Mouse (Mus musculus) heart, embryonic 14.5 days (tissue): Measurements from ENCODE around the gene Olfr1393. TPM values are rescaled to one million over a fixed set of nuclear protein-coding genes. Genes with fewer than 3 reads are reported as not detected.

ENCODE experiments used
- ATAC-seq: fragments of 200-750 bp; cut with Nextera tagmentation; 2 replicates; pipeline ENCODE4 v1.8.0; 2017; ENCODE audit warnings: low read depth, moderate TSS enrichment; ENCODE audit not compliant: insufficient number of reproducible peaks, insufficient read depth, low FRiP score
- H3K27ac ChIP-seq, 2 experiments: fragments of 200-500 bp in 1 of 2; fragments of 300-500 bp in 1 of 2; sonication (generic) in 1 of 2; replicated peaks in 1 of 2; 2 replicates each; pipeline ENCODE4 v1.5.1; 2012 to 2014; ENCODE audit warnings: low read depth in 2 of 2, low read length in 2 of 2, control low read depth in 1 of 2, mild to moderate bottlenecking in 1 of 2, mixed read lengths in 1 of 2; ENCODE audit not compliant: control insufficient read depth in 1 of 2, insufficient read depth in 1 of 2
- H3K27me3 ChIP-seq: fragments of 300-500 bp; sonication (generic); 2 replicates; pipeline ENCODE4 v1.6.1; 2014; ENCODE audit warnings: mild to moderate bottlenecking, low read length, control low read depth; ENCODE audit not compliant: control insufficient read depth, insufficient read depth
- H3K36me3 ChIP-seq: fragments of 300-500 bp; sonication (generic); 2 replicates; pipeline ENCODE4 v1.6.1; 2014; ENCODE audit warnings: mild to moderate bottlenecking, control low read depth, low read length, mixed read lengths; ENCODE audit not compliant: control insufficient read depth, insufficient read depth
- H3K4me1 ChIP-seq, 2 experiments: fragments of 200-500 bp in 1 of 2; fragments of 300-500 bp in 1 of 2; sonication (generic) in 1 of 2; 2 replicates each; pipeline ENCODE4 v1.6.1; 2012 to 2014; ENCODE audit warnings: low read length in 2 of 2, control low read depth in 1 of 2, mixed read lengths in 1 of 2; ENCODE audit not compliant: control insufficient read depth in 2 of 2, insufficient read depth in 2 of 2
- H3K4me2 ChIP-seq: fragments of 300-500 bp; sonication (generic); 2 replicates; pipeline ENCODE4 v1.6.1; 2014; ENCODE audit warnings: mild to moderate bottlenecking, low read length
- H3K4me3 ChIP-seq, 2 experiments: fragments of 200-500 bp in 1 of 2; fragments of 300-500 bp in 1 of 2; sonication (generic) in 1 of 2; 2 replicates each; pipeline ENCODE4 v1.5.1; 2012 to 2014; ENCODE audit warnings: low read length in 2 of 2, mild to moderate bottlenecking in 2 of 2, control low read depth in 1 of 2, low read depth in 1 of 2, moderate library complexity in 1 of 2; ENCODE audit not compliant: control insufficient read depth in 1 of 2, insufficient read depth in 1 of 2
- H3K9ac ChIP-seq: fragments of 300-500 bp; sonication (generic); 2 replicates; pipeline ENCODE4 v1.6.1; 2014; ENCODE audit warnings: mild to moderate bottlenecking, low read length
- H3K9me3 ChIP-seq: fragments of 300-500 bp; sonication (generic); 2 replicates; pipeline ENCODE4 v1.6.1; 2016; ENCODE audit warnings: low read length, control low read depth; ENCODE audit not compliant: control insufficient read depth
- WGBS: fragments of 180-500 bp; shearing (Covaris S2); extraction: QIAGEN DNeasy Blood & Tissue Kit; methylation state at CpG from one replicate; pipeline ENCODE4 v1.1.7; 2014; 5-methylcytosine and 5-hydroxymethylcytosine counted together
- polyA plus RNA-seq: library from polyadenylated mRNA; unstranded; fragments of >200 nt; fragmentation: Nextera tagmentation; extraction: Ambion mirVana; gene quantifications from 2 replicates; pipeline ENCODE4 v1.2.1, GENCODE M21; 2014

Gene Olfr1393
- polyA plus RNA-seq = 0.18 and 0.35 TPM in 2 replicates

GRCm38 (mm10) chr11:49278222-49278621 is at the start of gene Olfr1393:
TSS of gene Olfr1393 (plus strand) at chr11:49278304.
- H3K4me3 ChIP-seq = no peak within 1 kb of the TSS
- no peak for ATAC-seq
- H3K27me3 ChIP-seq = no peaks in the 10 kb centered on the region
- no peaks in the 10 kb centered on the region for H3K36me3 ChIP-seq
- H3K4me2 ChIP-seq = no peak within 1 kb of the TSS
- no peak within 1 kb of the TSS for H3K9ac ChIP-seq
- no peaks in the 10 kb centered on the region for H3K9me3 ChIP-seq
- H3K4me1 ChIP-seq = no peaks in the 10 kb centered on the region
- no peak within 1 kb of the TSS for H3K27ac ChIP-seq
- 68% methylated on average over 3 of the region's 3 CpGs for WGBS

- no peaks in the 10 kb centered on the region for H3K36me3 ChIP-seq
- H3K9me3 ChIP-seq = no peaks in the 10 kb centered on the region
- H3K9ac ChIP-seq = no peak overlapping the region
- no peak overlapping the region for H3K27ac ChIP-seq
- no peak for ATAC-seq
- H3K4me2 ChIP-seq = no peak overlapping the region
- H3K4me1 ChIP-seq = no peaks in the 10 kb centered on the region
- H3K27me3 ChIP-seq = no peaks in the 10 kb centered on the region
- WGBS = 62% methylated on average over 3 of the region's 3 CpGs
- no peak overlapping the region for H3K4me3 ChIP-seq
These were observed 45.3 kb upstream of the Olfr1393 start for GRCm38 (mm10) chr11:49232781-49233180.

DNA sequence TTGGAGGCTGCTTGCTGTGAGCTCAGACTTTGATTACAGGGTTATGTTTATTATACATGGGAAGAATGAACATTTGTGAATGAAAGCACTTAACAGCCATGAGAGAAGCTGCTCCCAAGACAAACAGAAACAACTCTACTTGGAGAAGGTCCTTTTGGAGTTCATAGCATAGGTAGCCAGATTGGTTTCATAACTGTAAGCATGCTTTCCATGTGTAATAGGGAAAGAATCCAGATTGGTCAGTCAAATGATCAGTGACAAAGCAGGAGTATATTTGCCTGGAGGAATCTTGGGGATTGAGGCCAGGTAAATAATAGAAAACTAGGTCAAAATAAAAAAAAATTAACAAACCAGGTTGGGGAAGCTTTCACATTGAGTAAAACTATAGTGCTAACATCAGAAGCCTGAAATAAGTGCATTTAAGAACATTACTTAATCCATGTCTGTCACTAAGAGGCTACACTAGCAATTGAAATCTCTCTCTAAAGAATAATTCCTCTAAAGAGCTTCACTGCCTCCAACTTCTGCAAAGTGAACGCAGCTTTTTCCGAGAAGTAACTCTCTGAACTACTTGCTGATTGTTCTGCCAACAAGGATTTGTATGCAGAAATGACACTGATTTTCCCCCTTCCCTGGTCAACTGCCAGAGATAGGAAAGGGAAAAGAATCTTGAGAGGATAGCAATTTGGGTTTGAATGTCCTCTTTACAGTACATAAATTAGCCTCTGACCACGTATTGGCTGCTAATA is 42.5 kb upstream of the Olfr1393 start:
- no peak for ATAC-seq
- H3K27ac ChIP-seq = no peak overlapping the region
- no peak overlapping the region for H3K4me2 ChIP-seq
- no peak overlapping the region for H3K4me3 ChIP-seq
- H3K27me3 ChIP-seq = no peaks in the 10 kb centered on the region
- 62% methylated on average over 3 of the region's 3 CpGs for WGBS
- H3K36me3 ChIP-seq = no peaks in the 10 kb centered on the region
- H3K9me3 ChIP-seq = no peaks in the 10 kb centered on the region
- H3K9ac ChIP-seq = no peak overlapping the region
- H3K4me1 ChIP-seq = no peaks in the 10 kb centered on the region

DNA sequence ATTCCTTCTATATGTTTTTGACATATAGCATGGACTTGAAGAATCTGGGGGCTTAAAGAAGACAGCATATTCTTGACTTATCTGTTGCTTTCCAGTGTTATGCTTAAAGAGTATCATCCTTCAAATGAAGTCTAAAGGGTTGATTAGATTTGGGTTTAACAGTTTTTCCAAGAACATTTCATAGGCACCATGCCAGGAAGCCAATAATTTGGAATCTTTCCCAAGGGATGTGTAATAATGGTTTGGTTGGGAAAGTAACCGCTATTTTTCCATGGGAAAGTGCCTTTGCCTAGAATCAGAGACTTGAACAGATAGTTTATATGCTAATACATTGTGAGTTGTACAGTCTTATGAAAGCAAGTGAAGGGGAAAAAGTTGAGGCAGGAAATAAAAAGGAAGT is 41.2 kb upstream of the Olfr1393 start:
- WGBS = 59% methylated on average over 1 of the region's 1 CpGs
- no peaks in the 10 kb centered on the region for H3K4me1 ChIP-seq
- no peak for ATAC-seq

GRCm38 (mm10) chr11:49237532-49237931 is 40.6 kb upstream of the Olfr1393 start:
- H3K27ac ChIP-seq = no peak overlapping the region
- no peaks in the 10 kb centered on the region for H3K27me3 ChIP-seq
- no peak overlapping the region for H3K4me3 ChIP-seq
- no peak overlapping the region for H3K9ac ChIP-seq
- 48% methylated on average over 2 of the region's 2 CpGs for whole genome bisulfite sequencing
- H3K4me1 ChIP-seq = no peaks in the 10 kb centered on the region
- no peaks in the 10 kb centered on the region for H3K9me3 ChIP-seq
- no peaks in the 10 kb centered on the region for H3K36me3 ChIP-seq
- ATAC-seq = no peak
- no peak overlapping the region for H3K4me2 ChIP-seq

More for the DNA sequence above, 41.2 kb upstream of the Olfr1393 start:
- Histone ChIP-seq H3K4me3 (no peak overlapping the region), H3K36me3 (no peaks in the 10 kb centered on the region), H3K9ac (no peak overlapping the region), H3K27ac (no peak overlapping the region), H3K9me3 (no peaks in the 10 kb centered on the region), H3K4me2 (no peak overlapping the region), H3K27me3 (no peaks in the 10 kb centered on the region)

GRCm38 (mm10) chr11:49240310-49240709 is 37.8 kb upstream of the Olfr1393 start:
- no peaks in the 10 kb centered on the region for H3K27me3 ChIP-seq
- no peak overlapping the region for H3K27ac ChIP-seq
- H3K4me1 ChIP-seq = peaks cover 4 to 9% of the 10 kb centered on the region in 2 experiments
- no peaks in the 10 kb centered on the region for H3K36me3 ChIP-seq
- H3K4me2 ChIP-seq = no peak overlapping the region
- ATAC-seq = no peak
- no peak overlapping the region for H3K4me3 ChIP-seq
- H3K9me3 ChIP-seq = no peaks in the 10 kb centered on the region
- no peak overlapping the region for H3K9ac ChIP-seq
- 88% methylated on average over 1 of the region's 1 CpGs for WGBS

DNA sequence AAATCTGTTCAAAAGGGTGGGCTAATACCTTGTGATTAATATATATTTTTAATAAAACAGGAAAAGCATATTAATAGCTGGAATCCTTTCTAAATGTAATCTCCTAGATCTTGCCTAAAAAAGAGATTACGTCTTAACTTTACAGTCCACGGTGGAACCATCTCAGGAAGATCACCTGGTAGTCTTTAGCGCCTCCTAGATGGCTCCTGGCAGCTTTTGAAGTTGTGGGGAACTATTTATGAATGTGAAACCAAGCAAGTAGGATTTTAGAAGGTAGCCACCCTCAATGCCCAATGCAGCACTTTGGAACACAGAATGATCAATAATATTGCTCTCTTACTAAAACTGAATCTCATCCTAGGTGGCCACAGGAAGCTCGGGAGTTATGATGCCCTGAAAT is 37.2 kb upstream of the Olfr1393 start:
- Histone ChIP-seq H3K27me3 (no peaks in the 10 kb centered on the region), H3K4me2 (no peak overlapping the region), H3K9ac (no peak overlapping the region), H3K4me1 (peaks cover 8 to 14% of the 10 kb centered on the region in 2 experiments), H3K4me3 (no peak overlapping the region), H3K36me3 (no peaks in the 10 kb centered on the region), H3K9me3 (no peaks in the 10 kb centered on the region), H3K27ac (no peak overlapping the region)
- 75% methylated on average over 4 of the region's 4 CpGs for WGBS
- ATAC-seq = no peak

DNA sequence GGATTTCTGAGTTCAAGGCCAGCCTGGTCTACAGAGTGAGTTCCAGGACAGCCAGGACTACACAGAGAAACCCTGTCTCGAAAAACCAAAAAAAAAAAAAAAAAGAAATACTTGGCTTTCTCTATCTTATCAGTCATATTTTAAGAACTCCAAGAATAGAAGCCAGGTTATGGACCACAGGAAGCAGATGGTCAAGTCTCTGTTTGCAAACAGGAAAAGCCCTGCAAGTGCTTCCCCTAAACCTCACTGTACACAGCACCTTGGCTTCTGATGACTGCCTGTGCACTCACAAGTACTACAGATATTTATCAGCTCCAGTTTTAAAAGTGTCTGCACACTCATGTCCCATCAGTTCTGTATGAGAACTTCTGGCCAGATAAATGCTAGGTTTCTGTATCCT is 36.6 kb upstream of the Olfr1393 start:
- Histone ChIP-seq H3K9ac (no peak overlapping the region), H3K27me3 (no peaks in the 10 kb centered on the region), H3K4me2 (no peak overlapping the region), H3K4me1 (peaks cover 8 to 17% of the 10 kb centered on the region in 2 experiments), H3K36me3 (no peaks in the 10 kb centered on the region), H3K4me3 (no peak overlapping the region), H3K9me3 (no peaks in the 10 kb centered on the region), H3K27ac (no peak overlapping the region)
- no peak for ATAC-seq
- WGBS = no CpG with 5 or more reads among the region's 1 CpGs
